ENCODE assay signal across 23 mouse cellular contexts in the genomic region with DNA sequence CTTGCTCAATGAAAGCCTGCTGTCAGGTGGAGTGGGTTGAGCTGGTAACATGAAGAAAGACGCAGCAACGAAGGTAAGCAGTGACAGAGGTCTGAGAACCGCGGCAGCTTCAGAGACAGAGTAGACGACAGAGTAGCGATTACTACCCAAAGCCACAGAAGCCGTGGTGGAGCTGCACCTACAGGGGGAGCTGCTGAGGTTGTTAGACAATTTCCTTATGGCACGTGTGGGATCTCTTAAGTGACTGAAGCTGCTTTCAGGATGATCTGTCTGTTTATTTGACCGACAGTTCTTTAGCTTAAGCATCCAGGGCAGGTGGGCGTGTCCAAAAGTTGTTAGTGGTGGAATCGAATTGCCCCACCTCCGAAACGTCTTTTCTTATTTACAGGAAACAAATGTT.
A peak's percentile ranks its signal among the peaks of the same experiment; 100 is the strongest.
DNase-seq lines count a peak whose midpoint lies in the region; ATAC-seq and TF ChIP-seq lines count a peak whose summit lies in the region.
"Had no signal": no experiment of that assay in that cellular context is flagged by ENCODE, and none has a peak within 500 bp of the region (broad histone marks: within the 10 kb centered on the region; RNA-seq: fewer than 3 reads in every experiment).

No protein-coding gene starts in this region.

- peak; percentile 14; the same call in 1 of the 2 replicates for TF ChIP-seq CTCF in testis, adult 2 months (IDR thresholded peaks at IDR 0.05; ENCODE audit: control insufficient read depth, insufficient read depth, insufficient replicate concordance, low read depth, low read length)

- no peak overlapping the region for H3K27ac ChIP-seq in embryonic facial prominence, embryonic 11.5 days (replicated peaks; ENCODE audit: low read depth, low read length)
- no peak overlapping the region for H3K27ac ChIP-seq in embryonic facial prominence, embryonic 10.5 days (replicated peaks)
- no peak overlapping the region for H3K27ac ChIP-seq in testis, adult 2 months (ENCODE audit: control insufficient read depth, insufficient read depth, low read depth, low read length)
- H3K27ac ChIP-seq: embryonic facial prominence, embryonic 12.5 days; forebrain, embryonic 15.5 days; heart, embryonic 10.5 days; hindbrain, embryonic 12.5 days had no signal

- TF ChIP-seq POLR2A in testis, adult 2 months (IDR thresholded peaks at IDR 0.05; ENCODE audit: control insufficient read depth, low read depth, low read length), result no peak

- no peaks in the 10 kb centered on the region for H3K27me3 ChIP-seq in embryonic facial prominence, embryonic 11.5 days (ENCODE audit: control insufficient read depth, insufficient read depth, low read length)
- H3K27me3 ChIP-seq in embryonic facial prominence, embryonic 10.5 days (replicated peaks; ENCODE audit: low read depth, poor library complexity, severe bottlenecking), result no peaks in the 10 kb centered on the region
- H3K27me3 ChIP-seq in testis, adult 2 months (ENCODE audit: control insufficient read depth, insufficient read depth, low read length), result no peaks in the 10 kb centered on the region
- H3K27me3 ChIP-seq: embryonic facial prominence, embryonic 12.5 days; forebrain, embryonic 15.5 days; hindbrain, embryonic 12.5 days had no signal

- H3K4me3 ChIP-seq in embryonic facial prominence, embryonic 11.5 days (ENCODE audit: low read depth, low read length), result no peak overlapping the region
- H3K4me3 ChIP-seq in embryonic facial prominence, embryonic 10.5 days, result no peak overlapping the region
- H3K4me3 ChIP-seq in testis, adult 2 months (ENCODE audit: control insufficient read depth, low read depth, low read length), result no peak overlapping the region
- H3K4me3 ChIP-seq: embryonic facial prominence, embryonic 12.5 days; forebrain, embryonic 15.5 days; heart, embryonic 10.5 days; hindbrain, embryonic 12.5 days had no signal

- 78% methylated on average over 13 of the region's 13 CpGs for WGBS in embryonic facial prominence, embryonic 11.5 days
- 80% methylated on average over 13 of the region's 13 CpGs for whole genome bisulfite sequencing in embryonic facial prominence, embryonic 10.5 days

- no peak for ATAC-seq in embryonic facial prominence, embryonic 11.5 days (replicated peaks; ENCODE audit: insufficient number of reproducible peaks, low FRiP score, low TSS enrichment, low read depth)
- ATAC-seq: CD4-positive, CD25-positive, alpha-beta regulatory T cell, adult 4 months; forebrain, embryonic 15.5 days; hindbrain, embryonic 16.5 days; inflammation-experienced regulatory T-cells, adult 6 months had no signal

- H3K4me2 ChIP-seq in embryonic facial prominence, embryonic 11.5 days (ENCODE audit: low read depth, low read length), result no peak overlapping the region
- H3K4me2 ChIP-seq: embryonic facial prominence, embryonic 12.5 days; forebrain, embryonic 15.5 days; hindbrain, embryonic 12.5 days had no signal

- H3K9me3 ChIP-seq in embryonic facial prominence, embryonic 11.5 days (replicated peaks; ENCODE audit: control insufficient read depth, low read length), result no peaks in the 10 kb centered on the region
- no peaks in the 10 kb centered on the region for H3K9me3 ChIP-seq in embryonic facial prominence, embryonic 10.5 days
- H3K9me3 ChIP-seq: embryonic facial prominence, embryonic 12.5 days; forebrain, embryonic 15.5 days; heart, embryonic 10.5 days; hindbrain, embryonic 12.5 days had no signal

- no peak overlapping the region for H3K9ac ChIP-seq in embryonic facial prominence, embryonic 11.5 days (replicated peaks; ENCODE audit: low read length)
- H3K9ac ChIP-seq: embryonic facial prominence, embryonic 12.5 days; forebrain, embryonic 15.5 days; hindbrain, embryonic 12.5 days had no signal

- no peaks in the 10 kb centered on the region for H3K36me3 ChIP-seq in embryonic facial prominence, embryonic 11.5 days (replicated peaks; ENCODE audit: control insufficient read depth, insufficient read depth, low read depth, low read length)
- H3K36me3 ChIP-seq in embryonic facial prominence, embryonic 10.5 days (replicated peaks), result no peaks in the 10 kb centered on the region
- H3K36me3 ChIP-seq in testis, adult 2 months (ENCODE audit: control insufficient read depth, insufficient read depth, low read length), result no peaks in the 10 kb centered on the region
- H3K36me3 ChIP-seq: embryonic facial prominence, embryonic 12.5 days; forebrain, embryonic 15.5 days; heart, embryonic 10.5 days; hindbrain, embryonic 12.5 days had no signal

- H3K4me1 ChIP-seq in embryonic facial prominence, embryonic 11.5 days (ENCODE audit: control insufficient read depth, insufficient read depth, low read length), result no peaks in the 10 kb centered on the region
- no peaks in the 10 kb centered on the region for H3K4me1 ChIP-seq in embryonic facial prominence, embryonic 10.5 days
- peaks cover 2% of the 10 kb centered on the region for H3K4me1 ChIP-seq in testis, adult 2 months (ENCODE audit: control insufficient read depth, insufficient read depth, low read length)
- H3K4me1 ChIP-seq: embryonic facial prominence, embryonic 12.5 days; forebrain, embryonic 15.5 days; heart, embryonic 10.5 days; hindbrain, embryonic 12.5 days had no signal

- peak; percentile 3 for DNase-seq in embryonic facial prominence, embryonic 11.5 days (ENCODE audit: low spot score)
- DNase-seq in embryonic facial prominence, embryonic 10.5 days (ENCODE audit: low spot score), result no peak
- DNase-seq in testis, postnatal 14 days (ENCODE audit: low spot score), result no peak
- peak; percentile 57 for DNase-seq in WW6 (ENCODE audit: low read depth, low spot score)
- DNase-seq in thymus, postnatal 25 days, result no peak
- DNase-seq in gastrocnemius, adult 8-10 months (ENCODE audit: low spot score in 2 of 2), result no peak
- DNase-seq: adrenal gland, adult 8-10 months; adrenal gland, postnatal 36 days; B cell, adult 2 months; cerebellum, adult 2 months; cerebellum, postnatal 10 days; gastrocnemius, postnatal 10 days; heart, adult 18-20 months; heart, postnatal 10 days; heart, postnatal 4 days had no signal

Comparison
In these comparisons a context has a peak if more than half of its experiments do, and no peak if none do; other contexts are left out.
1. DNase-seq: peak in embryonic facial prominence, embryonic 11.5 days (single experiment) and WW6 (single experiment); none in embryonic facial prominence, embryonic 10.5 days (single experiment), testis, postnatal 14 days (single experiment), thymus, postnatal 25 days (single experiment) and gastrocnemius, adult 8-10 months (0 of 2).